Mouse (Mus musculus) testis, adult 2 months (tissue): ENCODE results near the gene Slc25a51. TPM values are rescaled to one million over a fixed set of nuclear protein-coding genes. Genes with fewer than 3 reads are reported as not detected.
A peak's percentile ranks its signal among the peaks of the same experiment; 100 is the strongest.
"Not testable (repeated sequence)": the region's sequence is repeated elsewhere in the genome, so short reads cannot be mapped to it uniquely, and the experiment has no call there.

Source experiments
- H3K27ac ChIP-seq: fragments of 200-500 bp; 2 replicates; pipeline ENCODE4 v1.5.1; 2012; ENCODE audit warnings: low read depth, low read length; ENCODE audit not compliant: control insufficient read depth, insufficient read depth
- H3K27me3 ChIP-seq: fragments of 200-500 bp; 2 replicates; pipeline ENCODE4 v1.6.1; 2012; ENCODE audit warnings: mild to moderate bottlenecking, low read length, moderate library complexity; ENCODE audit not compliant: control insufficient read depth, insufficient read depth
- H3K36me3 ChIP-seq: fragments of 200-500 bp; 2 replicates; pipeline ENCODE4 v1.6.1; 2012; ENCODE audit warnings: mild to moderate bottlenecking, low read length; ENCODE audit not compliant: control insufficient read depth, insufficient read depth
- H3K4me1 ChIP-seq: fragments of 200-500 bp; 2 replicates; pipeline ENCODE4 v1.6.1; 2012; ENCODE audit warnings: low read length; ENCODE audit not compliant: control insufficient read depth, insufficient read depth
- H3K4me3 ChIP-seq: fragments of 200-500 bp; 2 replicates; pipeline ENCODE4 v1.5.1; 2012; ENCODE audit warnings: low read depth, mild to moderate bottlenecking, low read length, moderate library complexity, mixed read lengths; ENCODE audit not compliant: control insufficient read depth
- CTCF ChIP-seq: fragments of 200-500 bp; IDR thresholded peaks from 2 replicates; pipeline ENCODE4 v1.5.1; 2012; ENCODE audit warnings: low read depth, mild to moderate bottlenecking, inconsistent platforms, low read length, moderate library complexity; ENCODE audit not compliant: control insufficient read depth, insufficient read depth, insufficient replicate concordance
- POLR2A ChIP-seq: fragments of 200-500 bp; IDR thresholded peaks from 2 replicates; pipeline ENCODE4 v1.6.1; 2012; ENCODE audit warnings: low read depth, mild to moderate bottlenecking, inconsistent platforms, low read length, moderate library complexity; ENCODE audit not compliant: control insufficient read depth
- polyA plus RNA-seq: library from polyadenylated mRNA; depleted of rRNA; stranded (reverse); fragments of >200 nt; gene quantifications from 2 replicates; pipeline ENCODE4 v1.2.3, GENCODE M21; 2012

Gene Slc25a51
- polyA plus RNA-seq, 1 experiment = 12.6 TPM

DNA sequence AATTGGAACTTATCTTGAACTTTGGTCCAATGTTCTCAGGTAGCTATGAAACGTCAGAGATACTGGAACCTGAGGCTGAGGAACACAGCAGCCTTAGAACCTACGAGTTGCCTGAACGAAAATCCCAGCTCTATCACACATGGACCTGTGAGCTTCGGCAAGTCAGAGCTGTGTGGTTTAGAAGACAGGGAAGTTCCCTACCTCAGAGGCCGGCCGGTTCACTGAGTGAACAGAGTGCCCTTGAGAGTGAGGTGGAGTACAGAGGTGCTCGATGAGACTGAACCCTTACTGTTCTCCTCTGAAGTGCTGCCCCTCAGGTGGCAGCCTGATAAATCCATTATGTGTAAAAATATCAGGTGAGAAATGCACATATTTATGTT is 5.1 kb downstream of the Slc25a51 start:
- Histone ChIP-seq H3K27me3 (no peaks in the 10 kb centered on the region), H3K4me3 (no peak overlapping the region), H3K4me1 (peaks cover 5% of the 10 kb centered on the region), H3K36me3 (no peaks in the 10 kb centered on the region; the same call in 1 of the 2 replicates), H3K27ac (no peak overlapping the region)
- TF ChIP-seq POLR2A = no peak
- no peak for TF ChIP-seq CTCF

DNA sequence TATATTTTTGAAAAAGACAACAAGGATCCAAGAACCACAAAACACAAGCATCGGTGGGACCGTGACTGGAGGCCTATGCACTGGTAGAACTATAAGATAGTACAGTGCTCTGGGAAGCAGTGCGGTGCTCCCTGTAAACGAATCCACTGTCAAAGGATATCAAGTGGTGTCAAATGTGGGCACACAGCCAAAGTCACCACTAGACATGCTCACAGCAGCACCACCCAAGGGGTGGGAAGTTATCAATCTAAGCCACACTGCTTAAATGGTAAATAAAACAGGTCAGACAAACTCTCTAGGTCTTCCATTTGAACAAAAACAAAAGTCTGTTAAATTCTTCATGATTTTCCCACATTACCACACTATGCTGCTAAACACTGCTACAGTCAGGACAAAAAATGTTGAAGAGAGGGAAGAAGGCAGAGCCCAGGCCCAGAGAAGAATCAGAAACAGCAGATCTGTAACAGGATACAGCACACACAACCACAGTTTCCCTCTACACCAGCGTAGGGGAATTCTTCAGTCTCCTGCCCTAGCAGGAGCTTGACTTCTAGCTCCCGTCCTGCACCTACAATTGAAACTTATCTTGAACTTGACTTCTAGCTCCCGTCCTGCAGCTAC is 5.6 kb downstream of the Slc25a51 start:
- Histone ChIP-seq H3K4me3 (no peak overlapping the region), H3K27ac (no peak overlapping the region), H3K4me1 (peaks cover 5% of the 10 kb centered on the region), H3K36me3 (no peaks in the 10 kb centered on the region; the same call in 1 of the 2 replicates), H3K27me3 (no peaks in the 10 kb centered on the region)
- TF ChIP-seq CTCF (no peak), POLR2A (no peak)

DNA sequence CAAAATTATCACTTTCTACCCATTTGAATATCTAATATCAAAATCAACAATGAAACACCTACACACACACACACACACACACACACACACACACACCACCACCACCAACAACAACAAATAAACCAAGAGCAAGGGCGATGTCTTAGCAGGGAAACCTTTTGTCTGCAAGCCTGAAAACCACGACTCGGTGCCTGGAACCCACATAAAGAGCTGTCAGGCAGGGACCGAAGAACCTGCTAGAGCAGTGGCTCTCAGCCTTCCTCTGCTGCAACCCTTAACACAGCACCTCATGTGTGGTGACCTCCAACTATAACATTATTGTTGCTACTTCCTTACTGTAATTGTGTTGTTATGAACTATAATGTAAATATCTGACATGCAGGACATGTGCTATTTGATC is 6.3 kb downstream of the Slc25a51 start:
- H3K36me3 ChIP-seq = no peaks in the 10 kb centered on the region; the same call in 1 of the 2 replicates
- peaks cover 3% of the 10 kb centered on the region for H3K4me1 ChIP-seq
- no peaks in the 10 kb centered on the region for H3K27me3 ChIP-seq

DNA sequence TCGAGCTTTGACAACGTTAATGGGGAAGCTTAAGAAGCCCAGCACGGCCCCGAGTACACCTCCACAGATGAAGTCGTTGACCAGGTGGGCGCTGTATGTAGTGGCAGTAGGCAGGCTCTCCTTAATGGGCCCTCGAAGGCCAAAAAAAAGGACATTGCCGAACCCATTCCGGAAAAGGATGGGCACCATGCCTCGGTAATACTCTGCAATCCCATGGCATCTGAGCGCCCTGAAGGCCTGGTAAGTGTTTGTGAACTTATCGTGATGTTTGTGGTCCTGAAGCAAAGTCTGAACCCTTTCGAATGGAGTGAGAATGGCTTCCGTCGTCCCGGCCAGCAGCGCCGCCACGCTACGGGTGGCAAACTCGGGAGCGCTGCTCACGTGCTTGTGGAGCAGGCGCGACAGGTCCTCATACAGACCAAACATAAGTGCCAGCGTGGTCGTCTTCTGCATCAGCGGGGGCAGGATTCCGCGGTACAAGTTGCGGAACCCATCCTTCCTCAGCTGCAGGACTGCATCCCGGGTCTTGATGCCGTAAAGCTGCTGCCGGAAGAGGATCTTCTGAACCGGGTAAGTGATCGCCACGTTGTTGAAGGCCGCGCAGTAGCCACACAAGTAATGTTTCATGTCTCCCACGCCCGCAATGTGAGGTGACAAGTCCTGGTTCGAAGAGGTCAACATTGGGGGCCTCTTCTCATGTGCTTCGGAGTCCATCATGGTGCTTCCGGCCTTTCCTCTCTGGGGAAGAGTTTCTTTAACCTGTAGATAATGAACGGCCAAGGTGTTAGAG is 8.9 kb downstream of the Slc25a51 start:
- H3K4me1 ChIP-seq = peaks cover 3% of the 10 kb centered on the region
- no peaks in the 10 kb centered on the region; the same call in 1 of the 2 replicates for H3K36me3 ChIP-seq
- no peak for TF ChIP-seq POLR2A
- no peak for TF ChIP-seq CTCF
- no peak overlapping the region for H3K4me3 ChIP-seq
- H3K27ac ChIP-seq = no peak overlapping the region
- H3K27me3 ChIP-seq = no peaks in the 10 kb centered on the region

More for the DNA sequence above, 6.3 kb downstream of the Slc25a51 start:
- TF ChIP-seq POLR2A = no peak
- TF ChIP-seq CTCF = no peak
- Histone ChIP-seq H3K4me3 (no peak overlapping the region), H3K27ac (no peak overlapping the region)

DNA sequence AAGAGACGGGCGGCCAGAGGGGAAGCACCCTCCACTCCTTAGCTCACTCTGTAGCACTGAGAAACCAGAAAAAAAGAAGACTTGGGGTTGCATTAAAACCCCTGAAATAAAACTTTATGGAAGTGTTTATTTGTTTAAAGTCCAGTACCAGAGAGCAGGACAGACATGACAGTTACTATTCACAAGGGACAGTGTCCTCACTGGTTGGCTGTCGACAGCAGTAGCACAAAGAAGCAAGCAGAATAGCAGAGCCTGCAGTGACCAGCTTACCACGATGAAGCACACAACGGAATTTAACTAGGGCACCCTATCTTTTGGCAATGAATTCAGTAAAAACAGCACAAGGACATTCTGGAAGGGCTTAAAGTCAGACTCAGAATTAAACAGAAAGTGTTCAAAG is 10.3 kb downstream of the Slc25a51 start:
- not testable (repeated sequence) for H3K4me1 ChIP-seq, H3K36me3 ChIP-seq, H3K4me3 ChIP-seq, H3K27me3 ChIP-seq
- H3K27ac ChIP-seq = peak overlapping the region; percentile 0; the same call in 1 of the 2 replicates

DNA sequence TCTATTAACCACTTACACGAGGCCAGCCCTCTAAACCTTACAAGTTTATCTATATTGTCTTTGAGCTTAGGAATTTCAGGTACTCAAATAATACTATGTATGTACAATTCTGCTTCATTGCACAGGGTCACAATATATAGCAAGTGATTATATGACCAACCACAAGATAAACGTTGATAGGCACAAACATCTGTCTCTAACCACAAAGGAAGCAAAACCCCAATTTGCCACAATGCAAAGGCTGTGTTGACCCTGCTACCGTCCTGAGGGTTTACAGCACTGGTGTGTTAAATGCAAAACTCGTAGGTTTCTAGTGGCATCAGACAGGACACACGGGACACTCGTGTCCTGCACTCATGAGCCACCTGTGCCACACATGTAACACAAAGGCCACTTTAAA is 12.4 kb downstream of the Slc25a51 start:
- H3K27me3 ChIP-seq, H3K36me3 ChIP-seq: not testable (repeated sequence)

DNA sequence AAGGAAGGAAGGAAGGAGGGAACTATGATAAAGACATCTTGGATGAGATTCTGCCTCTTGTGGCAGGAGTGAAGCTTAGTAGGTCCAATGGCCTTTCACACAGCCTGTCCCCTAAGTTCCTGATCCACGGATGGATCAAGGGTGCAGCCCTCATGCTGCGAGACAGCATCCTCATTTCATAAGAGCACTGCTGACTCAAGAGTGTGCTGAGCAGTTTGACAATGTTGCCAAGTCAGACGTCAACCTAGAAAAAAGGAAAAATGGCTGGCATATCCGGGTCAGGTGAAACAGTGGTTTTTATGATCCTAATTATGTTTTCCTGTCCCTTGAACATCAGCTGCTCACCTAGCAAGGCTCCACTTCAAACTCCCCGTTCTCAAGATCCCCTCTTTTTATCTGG is 14.9 kb downstream of the Slc25a51 start:
- TF ChIP-seq POLR2A (no peak), CTCF (no peak)
- H3K4me1 ChIP-seq = peaks cover under 1% of the 10 kb centered on the region
- no peaks in the 10 kb centered on the region for H3K27me3 ChIP-seq
- H3K27ac ChIP-seq = no peak overlapping the region
- H3K36me3 ChIP-seq = no peaks in the 10 kb centered on the region; the same call in 1 of the 2 replicates
- no peak overlapping the region for H3K4me3 ChIP-seq

More for the DNA sequence above, 12.4 kb downstream of the Slc25a51 start:
- H3K4me3 ChIP-seq, H3K27ac ChIP-seq, H3K4me1 ChIP-seq: not testable (repeated sequence)

DNA sequence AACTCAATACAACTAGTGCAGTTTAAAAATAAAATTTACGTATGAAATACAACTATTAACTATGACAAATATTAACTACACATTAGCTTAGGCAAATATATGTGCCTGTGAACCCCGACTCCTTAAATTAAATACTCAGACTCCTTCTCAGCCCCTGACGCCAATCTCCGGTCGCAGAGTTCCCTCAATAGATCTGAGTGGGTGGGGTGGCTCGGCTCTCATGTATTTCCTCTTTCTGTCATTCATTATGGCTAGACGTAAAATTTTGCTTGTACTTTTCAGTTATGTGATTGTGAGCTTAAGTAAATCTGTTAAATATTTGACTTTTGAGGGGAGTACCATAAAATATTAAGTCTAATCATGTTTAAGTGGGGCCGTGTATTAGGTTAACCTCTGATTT is 15.6 kb downstream of the Slc25a51 start:
- Histone ChIP-seq H3K27ac (no peak overlapping the region), H3K36me3 (no peaks in the 10 kb centered on the region), H3K4me3 (no peak overlapping the region), H3K27me3 (no peaks in the 10 kb centered on the region), H3K4me1 (no peaks in the 10 kb centered on the region)
- no peak for TF ChIP-seq POLR2A
- no peak for TF ChIP-seq CTCF
